Mouse (Mus musculus) Patski (cell line): ENCODE data around the gene Gm10392. TPM values are rescaled to one million over a fixed set of nuclear protein-coding genes. Genes with fewer than 3 reads are reported as not detected.

ENCODE experiments used
- ATAC-seq: fragments of 100-300 bp; one replicate; pipeline ENCODE4 v1.8.0; 2021
- CTCF ChIA-PET: fragments of 350-600 bp; sonication (Branson Sonifier 250); formaldehyde crosslinking; loops from one replicate; lab custom pipeline; 2022; ENCODE audit warnings: inconsistent platforms; lab: Charles Lee
- POLR2A ChIA-PET: fragments of 350-600 bp; sonication (Branson Sonifier 250); formaldehyde crosslinking; loops from one replicate; lab custom pipeline; 2022; ENCODE audit warnings: antibody characterized with exemption, inconsistent platforms; lab: Charles Lee
- DNase-seq: peaks from one replicate; pipeline ENCODE4 v3.0.0-alpha.2; 2011; ENCODE audit warnings: low read depth, low spot score
- H3K27me3 ChIP-seq: fragments of 371-371 bp; one replicate; pipeline ENCODE4 v1.5.1; 2021
- CTCF ChIP-seq: fragments of 100-300 bp; IDR thresholded peaks from one replicate; pipeline ENCODE4 v1.5.1; 2021
- in situ Hi-C: fragments of 300-500 bp; cut with MboI; formaldehyde crosslinking; loops from 3 replicates; pipeline ENCODE4 v1.11.1; 2018; ENCODE audit warnings: low pct_unique_long_range_greater_than_20kb, mixed read lengths
- polyA plus RNA-seq: library from polyadenylated mRNA; unstranded; gene quantifications from one replicate; pipeline ENCODE4 v1.2.3, GENCODE M21; 2021

The Gm10392 gene
- polyA plus RNA-seq, 1 experiment from 2014 or later = not detected

- no peak for TF ChIP-seq CTCF
- CTCF ChIA-PET = interaction anchor here (1.3 kb wide), 2 partner anchors 11 to 23 kb away, joined by 3 read pairs; no protein-coding TSS in a partner anchor
- DNase-seq = no peak
- no peak for ATAC-seq
- H3K27me3 ChIP-seq = peaks cover 4% of the 10 kb centered on the region
- POLR2A ChIA-PET = no interaction called here
- in situ Hi-C loops = loop anchor here (25.0 kb wide), 1 partner anchor 296 kb away; no protein-coding TSS in a partner anchor
Measured at GRCm38 (mm10) chr11:77516553-77517425, 2.2 kb downstream of the Gm10392 start.

GRCm38 (mm10) chr11:77515637-77516552 is 3.1 kb downstream of the Gm10392 start, which contains the start of gene Trp53i13:
TSS of gene Trp53i13 (minus strand) at chr11:77515980.
- ChIA-PET CTCF (no interaction called here), POLR2A (no interaction called here)
- in situ Hi-C loops = loop anchor here (25.0 kb wide), 1 partner anchor 296 kb away; no protein-coding TSS in a partner anchor
- ATAC-seq (no peak), DNase-seq (no peak)
- H3K27me3 ChIP-seq = peaks cover 4% of the 10 kb centered on the region
- TF ChIP-seq CTCF = no peak

GRCm38 (mm10) chr11:77514832-77515636 is 4.0 kb downstream of the Gm10392 start, which contains the start of gene Abhd15:
TSS of gene Abhd15 (plus strand) at chr11:77515121.
- DNase-seq (no peak), ATAC-seq (peak; percentile 29)
- in situ Hi-C loops = loop anchor here (5.0 to 25.0 kb wide), 2 partner anchors 97 to 297 kb away; no protein-coding TSS in a partner anchor
- POLR2A ChIA-PET = no interaction called here
- peaks cover 4% of the 10 kb centered on the region for H3K27me3 ChIP-seq
- no peak for TF ChIP-seq CTCF
- CTCF ChIA-PET = no interaction called here

GRCm38 (mm10) chr11:77514281-77514831 is 4.6 kb downstream of the Gm10392 start:
- POLR2A ChIA-PET = interaction anchor here (0.6 kb wide), 1 partner anchor 93 kb away, joined by 3 read pairs; the partner anchor contains the start of gene Taok1
- ATAC-seq (no peak), DNase-seq (no peak)
- H3K27me3 ChIP-seq = peaks cover 4% of the 10 kb centered on the region
- in situ Hi-C loops = loop anchor here (5.0 to 25.0 kb wide), 2 partner anchors 98 to 298 kb away; no protein-coding TSS in a partner anchor
- CTCF ChIA-PET = no interaction called here
- no peak for TF ChIP-seq CTCF

GRCm38 (mm10) chr11:77513811-77514170 is 5.2 kb downstream of the Gm10392 start:
- POLR2A ChIA-PET = interaction anchor here (0.6 to 1.6 kb wide), 2 partner anchors 26 to 94 kb away, joined by 3 read pairs; partner anchors contain the start of gene Taok1

GRCm38 (mm10) chr11:77512891-77513810 is 5.8 kb downstream of the Gm10392 start:
- peak; percentile 38 for ATAC-seq
- no peak for DNase-seq
- in situ Hi-C loops = loop anchor here (5.0 to 25.0 kb wide), 2 partner anchors 99 to 299 kb away; no protein-coding TSS in a partner anchor
- no peak for TF ChIP-seq CTCF
- ChIA-PET POLR2A (interaction anchor here (0.6 to 1.6 kb wide), 3 partner anchors 10 to 94 kb away, joined by 3 to 4 read pairs (median 3); partner anchors contain the start of gene Taok1), CTCF (interaction anchor here (0.7 to 1.4 kb wide), 2 partner anchors 12 to 14 kb away, joined by 3 to 5 read pairs; no protein-coding TSS in a partner anchor)
- peaks cover 4% of the 10 kb centered on the region for H3K27me3 ChIP-seq

More at GRCm38 (mm10) chr11:77513811-77514170, 5.2 kb downstream of the Gm10392 start:
- no peak for TF ChIP-seq CTCF
- no peak for DNase-seq
- H3K27me3 ChIP-seq = peaks cover 4% of the 10 kb centered on the region
- CTCF ChIA-PET = no interaction called here
- in situ Hi-C loops = loop anchor here (5.0 to 25.0 kb wide), 2 partner anchors 99 to 299 kb away; no protein-coding TSS in a partner anchor
- ATAC-seq = no peak

- in situ Hi-C loops = loop anchor here (5.0 to 25.0 kb wide), 2 partner anchors 101 to 301 kb away; no protein-coding TSS in a partner anchor
- ATAC-seq = no peak
Measured at GRCm38 (mm10) chr11:77511336-77511735, 7.7 kb downstream of the Gm10392 start.

More at GRCm38 (mm10) chr11:77511336-77511735, 7.7 kb downstream of the Gm10392 start:
- H3K27me3 ChIP-seq = peaks cover 4% of the 10 kb centered on the region
- DNase-seq = no peak
- TF ChIP-seq CTCF = no peak
- CTCF ChIA-PET = interaction anchor here (0.9 to 2.4 kb wide), 3 partner anchors 11 to 119 kb away, joined by 4 to 12 read pairs (median 4); no protein-coding TSS in a partner anchor
- POLR2A ChIA-PET = no interaction called here
